Mouse (Mus musculus) kidney, adult 2 months (tissue): ENCODE results near the gene Timm8a2.

Source experiments
- CTCF ChIP-seq: fragments of 200-500 bp; conservative IDR thresholded peaks from 2 replicates; pipeline ENCODE4 v1.5.1; 2011; ENCODE audit warnings: low read depth, mild to moderate bottlenecking, control low read depth, low read length, moderate library complexity, mixed read lengths; ENCODE audit not compliant: insufficient read depth, insufficient read length
- POLR2A ChIP-seq: fragments of 200-500 bp; IDR thresholded peaks from one replicate; pipeline ENCODE4 v1.6.1; 2011; ENCODE audit warnings: low read depth, low read length, control low read depth

GRCm38 (mm10) chr14:122081308-122081707 is 46.8 kb downstream of the Timm8a2 start:
- TF ChIP-seq POLR2A (no peak), CTCF (no peak)
